Mouse (Mus musculus): ENCODE results near the gene Dtx3. TPM values are rescaled to one million over a fixed set of nuclear protein-coding genes. Genes with fewer than 3 reads are reported as not detected.

Gene Dtx3
- total and polyA plus RNA-seq, 2 experiments from 2014 or later = 175 to 245 TPM

- no peak for TF ChIP-seq CTCF (IDR thresholded peaks at IDR 0.05; ENCODE audit: low read depth)
- Histone ChIP-seq H3K4me3 (ENCODE audit: low read depth, low read length) (no peak overlapping the region), H3K27ac (ENCODE audit: low read depth, low read length) (no peak overlapping the region), H3K4me1 (ENCODE audit: insufficient read depth) (no peaks in the 10 kb centered on the region), H3K36me3 (ENCODE audit: insufficient read depth) (no peaks in the 10 kb centered on the region), H3K9ac (no peak overlapping the region), H3K9me3 (ENCODE audit: low read length) (no peaks in the 10 kb centered on the region), H3K27me3 (ENCODE audit: insufficient read depth, low read length) (no peaks in the 10 kb centered on the region), H3K4me2 (ENCODE audit: low read depth) (no peak overlapping the region)
- DNase-seq (no peak), ATAC-seq (no peak)
- 93% methylated on average over 7 of the region's 7 CpGs for WGBS
Observed at GRCm38 (mm10) chr10:127144536-127144935, 51.0 kb downstream of the Dtx3 start.

GRCm38 (mm10) chr10:127143228-127143627 lies 52.3 kb downstream of the Dtx3 start:
- 82% methylated on average over 8 of the region's 8 CpGs for WGBS
- no peak for TF ChIP-seq CTCF (IDR thresholded peaks at IDR 0.05; ENCODE audit: low read depth)

GRCm38 (mm10) chr10:127141500-127141899 lies 54.0 kb downstream of the Dtx3 start:
- H3K36me3 ChIP-seq (ENCODE audit: insufficient read depth) = no peaks in the 10 kb centered on the region
- H3K4me3 ChIP-seq (ENCODE audit: low read depth, low read length) = no peak overlapping the region
- H3K4me2 ChIP-seq (ENCODE audit: low read depth) = no peak overlapping the region
- no peak overlapping the region for H3K9ac ChIP-seq
- H3K4me1 ChIP-seq (ENCODE audit: insufficient read depth) = no peaks in the 10 kb centered on the region
- no peak overlapping the region for H3K27ac ChIP-seq (ENCODE audit: low read depth, low read length)
- no peaks in the 10 kb centered on the region for H3K27me3 ChIP-seq (ENCODE audit: insufficient read depth, low read length)
- 84% methylated on average over 8 of the region's 8 CpGs for WGBS
- TF ChIP-seq CTCF (IDR thresholded peaks at IDR 0.05; ENCODE audit: low read depth) = no peak
- ATAC-seq (no peak), DNase-seq (no peak)
- no peaks in the 10 kb centered on the region for H3K9me3 ChIP-seq (ENCODE audit: low read length)

More at GRCm38 (mm10) chr10:127143228-127143627, 52.3 kb downstream of the Dtx3 start:
- Histone ChIP-seq H3K4me3 (ENCODE audit: low read depth, low read length) (no peak overlapping the region), H3K9ac (no peak overlapping the region), H3K4me1 (ENCODE audit: insufficient read depth) (no peaks in the 10 kb centered on the region), H3K36me3 (ENCODE audit: insufficient read depth) (no peaks in the 10 kb centered on the region), H3K27ac (ENCODE audit: low read depth, low read length) (no peak overlapping the region), H3K9me3 (ENCODE audit: low read length) (no peaks in the 10 kb centered on the region), H3K4me2 (ENCODE audit: low read depth) (no peak overlapping the region), H3K27me3 (ENCODE audit: insufficient read depth, low read length) (no peaks in the 10 kb centered on the region)
- no peak for ATAC-seq
- DNase-seq = no peak

- Histone ChIP-seq H3K27ac (ENCODE audit: low read depth, low read length) (no peak overlapping the region), H3K4me1 (ENCODE audit: insufficient read depth) (no peaks in the 10 kb centered on the region), H3K9ac (no peak overlapping the region), H3K4me2 (ENCODE audit: low read depth) (no peak overlapping the region), H3K27me3 (ENCODE audit: insufficient read depth, low read length) (no peaks in the 10 kb centered on the region), H3K9me3 (ENCODE audit: low read length) (no peaks in the 10 kb centered on the region), H3K4me3 (ENCODE audit: low read depth, low read length) (no peak overlapping the region), H3K36me3 (ENCODE audit: insufficient read depth) (no peaks in the 10 kb centered on the region)
- no peak for DNase-seq
- TF ChIP-seq CTCF (IDR thresholded peaks at IDR 0.05; ENCODE audit: low read depth) = no peak
- no peak for ATAC-seq
- whole genome bisulfite sequencing = 90% methylated on average over 11 of the region's 11 CpGs
Observed at GRCm38 (mm10) chr10:127140971-127141370, 54.6 kb downstream of the Dtx3 start.

Other genes with a start within 250 kb of the Dtx3 start
- 45.9 and 56.0 TPM in 2 replicates for gene Ctdsp2, start 217.0 kb downstream of the Dtx3 start, total RNA-seq (2014; rRNA removed)
- gene Ctdsp2, start 217.0 kb downstream of the Dtx3 start, polyA plus RNA-seq (2015; fragmentation: Nextera tagmentation; extraction: Ambion mirVana) = 12.8 and 14.4 TPM in 2 replicates
- 0.08 and 0.67 TPM in 2 replicates for gene Avil, start 195.0 kb downstream of the Dtx3 start, total RNA-seq (2014; rRNA removed)
- 0.18 and 0.24 TPM in 2 replicates for gene Avil, start 195.0 kb downstream of the Dtx3 start, polyA plus RNA-seq (2015; fragmentation: Nextera tagmentation; extraction: Ambion mirVana)
- gene Tsfm, start 164.9 kb downstream of the Dtx3 start, total RNA-seq (2014; rRNA removed) = 39.2 and 55.6 TPM in 2 replicates
- gene Tsfm, start 164.9 kb downstream of the Dtx3 start, polyA plus RNA-seq (2015; fragmentation: Nextera tagmentation; extraction: Ambion mirVana) = 45.8 and 52.1 TPM in 2 replicates
- gene Mettl1, start 154.3 kb downstream of the Dtx3 start, total RNA-seq (2014; rRNA removed) = 9.2 and 10.9 TPM in 2 replicates
- 16.1 and 21.0 TPM in 2 replicates for gene Mettl1, start 154.3 kb downstream of the Dtx3 start, polyA plus RNA-seq (2015; fragmentation: Nextera tagmentation; extraction: Ambion mirVana)
- 0.14 TPM in 1 of 2 replicates, not detected in the other for gene Eef1akmt3, start 154.2 kb downstream of the Dtx3 start, total RNA-seq (2014; rRNA removed)
- 0.08 and 0.15 TPM in 2 replicates for gene Eef1akmt3, start 154.2 kb downstream of the Dtx3 start, polyA plus RNA-seq (2015; fragmentation: Nextera tagmentation; extraction: Ambion mirVana)
- 0.08 and 0.33 TPM in 2 replicates for gene Cyp27b1, start 147.5 kb downstream of the Dtx3 start, total RNA-seq (2014; rRNA removed)
- 0.11 TPM in 2 replicates for gene Cyp27b1, start 147.5 kb downstream of the Dtx3 start, polyA plus RNA-seq (2015; fragmentation: Nextera tagmentation; extraction: Ambion mirVana)
- gene March9, start 135.5 kb downstream of the Dtx3 start, total RNA-seq (2014; rRNA removed) = 70.7 and 75.8 TPM in 2 replicates
- 7.9 and 8.1 TPM in 2 replicates for gene March9, start 135.5 kb downstream of the Dtx3 start, polyA plus RNA-seq (2015; fragmentation: Nextera tagmentation; extraction: Ambion mirVana)
- gene Cdk4, start 132.2 kb downstream of the Dtx3 start, total RNA-seq (2014; rRNA removed) = 432 and 445 TPM in 2 replicates
- 656 and 790 TPM in 2 replicates for gene Cdk4, start 132.2 kb downstream of the Dtx3 start, polyA plus RNA-seq (2015; fragmentation: Nextera tagmentation; extraction: Ambion mirVana)
- 105 and 201 TPM in 2 replicates for gene Tspan31, start 125.5 kb downstream of the Dtx3 start, total RNA-seq (2014; rRNA removed)
- gene Tspan31, start 125.5 kb downstream of the Dtx3 start, polyA plus RNA-seq (2015; fragmentation: Nextera tagmentation; extraction: Ambion mirVana) = 83.9 and 98.1 TPM in 2 replicates
- gene Agap2, start 120.4 kb downstream of the Dtx3 start, total RNA-seq (2014; rRNA removed) = 220 and 258 TPM in 2 replicates
- gene Agap2, start 120.4 kb downstream of the Dtx3 start, polyA plus RNA-seq (2015; fragmentation: Nextera tagmentation; extraction: Ambion mirVana) = 3.5 and 4.6 TPM in 2 replicates
- gene Os9, start 74.6 kb downstream of the Dtx3 start, total RNA-seq (2014; rRNA removed) = 118 and 119 TPM in 2 replicates
- 122 TPM in 2 replicates for gene Os9, start 74.6 kb downstream of the Dtx3 start, polyA plus RNA-seq (2015; fragmentation: Nextera tagmentation; extraction: Ambion mirVana)
- 87.9 and 94.4 TPM in 2 replicates for gene B4galnt1, start 30.5 kb downstream of the Dtx3 start, total RNA-seq (2014; rRNA removed)
- 87.3 and 87.8 TPM in 2 replicates for gene B4galnt1, start 30.5 kb downstream of the Dtx3 start, polyA plus RNA-seq (2015; fragmentation: Nextera tagmentation; extraction: Ambion mirVana)
- 0.10 TPM in 1 of 2 replicates, not detected in the other for gene Slc26a10, start 15.1 kb downstream of the Dtx3 start, total RNA-seq (2014; rRNA removed)
- 0.80 and 1.1 TPM in 2 replicates for gene Slc26a10, start 15.1 kb downstream of the Dtx3 start, polyA plus RNA-seq (2015; fragmentation: Nextera tagmentation; extraction: Ambion mirVana)
- 45.4 and 61.3 TPM in 2 replicates for gene Arhgef25, start 5.6 kb downstream of the Dtx3 start, total RNA-seq (2014; rRNA removed)
- 14.8 and 16.9 TPM in 2 replicates for gene Arhgef25, start 5.6 kb downstream of the Dtx3 start, polyA plus RNA-seq (2015; fragmentation: Nextera tagmentation; extraction: Ambion mirVana)
- 21.5 and 23.3 TPM in 2 replicates for gene Pip4k2c, start 15.9 kb upstream of the Dtx3 start, total RNA-seq (2014; rRNA removed)
- 17.8 and 20.1 TPM in 2 replicates for gene Pip4k2c, start 15.9 kb upstream of the Dtx3 start, polyA plus RNA-seq (2015; fragmentation: Nextera tagmentation; extraction: Ambion mirVana)
- gene Kif5a, start 67.6 kb upstream of the Dtx3 start, total RNA-seq (2014; rRNA removed) = 210 and 223 TPM in 2 replicates
- 62.0 and 84.0 TPM in 2 replicates for gene Kif5a, start 67.6 kb upstream of the Dtx3 start, polyA plus RNA-seq (2015; fragmentation: Nextera tagmentation; extraction: Ambion mirVana)
- gene Dctn2, start 70.6 kb upstream of the Dtx3 start, total RNA-seq (2014; rRNA removed) = 272 and 300 TPM in 2 replicates
- gene Dctn2, start 70.6 kb upstream of the Dtx3 start, polyA plus RNA-seq (2015; fragmentation: Nextera tagmentation; extraction: Ambion mirVana) = 332 and 343 TPM in 2 replicates
- 5.9 and 9.4 TPM in 2 replicates for gene Mbd6, start 93.3 kb upstream of the Dtx3 start, total RNA-seq (2014; rRNA removed)
- gene Mbd6, start 93.3 kb upstream of the Dtx3 start, polyA plus RNA-seq (2015; fragmentation: Nextera tagmentation; extraction: Ambion mirVana) = 4.1 and 4.8 TPM in 2 replicates
- gene Mars, start 116.1 kb upstream of the Dtx3 start, total RNA-seq (2014; rRNA removed) = 86.4 and 94.4 TPM in 2 replicates
- gene Mars, start 116.1 kb upstream of the Dtx3 start, polyA plus RNA-seq (2015; fragmentation: Nextera tagmentation; extraction: Ambion mirVana) = 95.9 and 98.6 TPM in 2 replicates
- 0.52 and 0.69 TPM in 2 replicates for gene Arhgap9, start 126.2 kb upstream of the Dtx3 start, total RNA-seq (2014; rRNA removed)
- gene Arhgap9, start 126.2 kb upstream of the Dtx3 start, polyA plus RNA-seq (2015; fragmentation: Nextera tagmentation; extraction: Ambion mirVana) = 0.81 and 0.99 TPM in 2 replicates
- gene Gli1, start 146.2 kb upstream of the Dtx3 start, total RNA-seq (2014; rRNA removed) = 2.5 and 5.1 TPM in 2 replicates
- 0.89 and 1.2 TPM in 2 replicates for gene Gli1, start 146.2 kb upstream of the Dtx3 start, polyA plus RNA-seq (2015; fragmentation: Nextera tagmentation; extraction: Ambion mirVana)
- gene Inhbe, start 158.7 kb upstream of the Dtx3 start, total RNA-seq (2014; rRNA removed) = under 0.01 TPM in 1 of 2 replicates, not detected in the other
- not detected in 2 replicates for gene Inhbe, start 158.7 kb upstream of the Dtx3 start, polyA plus RNA-seq (2015; fragmentation: Nextera tagmentation; extraction: Ambion mirVana)
- not detected in 2 replicates for gene Inhbc, start 174.7 kb upstream of the Dtx3 start, total RNA-seq (2014; rRNA removed)
- not detected in 2 replicates for gene Inhbc, start 174.7 kb upstream of the Dtx3 start, polyA plus RNA-seq (2015; fragmentation: Nextera tagmentation; extraction: Ambion mirVana)
- gene R3hdm2, start 184.6 kb upstream of the Dtx3 start, total RNA-seq (2014; rRNA removed) = 47.5 and 51.0 TPM in 2 replicates
- gene R3hdm2, start 184.6 kb upstream of the Dtx3 start, polyA plus RNA-seq (2015; fragmentation: Nextera tagmentation; extraction: Ambion mirVana) = 28.6 and 37.2 TPM in 2 replicates

Data from forebrain, postnatal 0 days (tissue).